Mouse (Mus musculus) E14TG2a.4 (cell line): Measurements from ENCODE around the gene Tenm4.

Experiments
- CTCF ChIP-seq: conservative IDR thresholded peaks from 2 replicates; pipeline ENCODE4 v1.5.1; 2014; ENCODE audit warnings: low read length
- NANOG ChIP-seq: IDR thresholded peaks from 2 replicates; pipeline ENCODE4 v1.6.1; 2014; ENCODE audit warnings: borderline replicate concordance, low read length, mixed read lengths
- POU5F1 ChIP-seq: IDR thresholded peaks from 2 replicates; pipeline ENCODE4 v1.6.1; 2014; ENCODE audit warnings: low read length, borderline replicate concordance

DNA sequence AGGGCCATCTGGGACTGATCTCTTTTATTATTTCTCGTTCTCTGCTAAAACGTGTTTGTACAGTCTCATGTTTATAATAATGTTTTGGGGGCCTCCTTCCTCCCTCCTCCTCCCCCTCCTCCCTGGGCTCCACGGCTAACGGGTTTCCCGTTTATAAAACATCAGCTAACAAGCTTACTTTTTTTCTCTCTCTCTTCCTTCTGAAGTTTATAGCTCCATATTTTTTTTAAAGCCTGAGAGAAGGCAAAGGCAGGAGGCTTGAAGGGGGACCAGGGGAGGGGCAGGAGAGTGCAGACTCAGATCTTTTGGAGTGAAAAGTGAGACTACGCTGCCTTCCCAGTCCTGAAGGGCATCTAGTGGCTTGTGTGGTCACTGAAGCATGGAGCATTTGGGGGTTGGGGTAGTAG, 604.0 kb downstream of the Tenm4 start:
- TF ChIP-seq CTCF (no peak), POU5F1 (no peak), NANOG (no peak)
